Mouse (Mus musculus) lung, postnatal 25 days (tissue): Measurements from ENCODE around the gene Cpt1a.

ENCODE experiments used
- DNase-seq: peaks from one replicate; pipeline ENCODE4 v3.0.0; 2022; ENCODE audit warnings: low spot score

The Cpt1a gene

GRCm38 (mm10) chr19:3429156-3429816 lies 107.2 kb downstream of the Cpt1a start:
- no peak for DNase-seq

- DNase-seq = no peak
Measured at GRCm38 (mm10) chr19:3431066-3431465, 108.9 kb downstream of the Cpt1a start.

GRCm38 (mm10) chr19:3431969-3432368 lies 109.8 kb downstream of the Cpt1a start:
- DNase-seq = no peak

GRCm38 (mm10) chr19:3434124-3434523 lies 112.0 kb downstream of the Cpt1a start:
- DNase-seq = no peak

GRCm38 (mm10) chr19:3434641-3435040 lies 112.5 kb downstream of the Cpt1a start:
- DNase-seq = no peak
